Mouse (Mus musculus): ENCODE results near the gene Icmt. TPM values are rescaled to one million over a fixed set of nuclear protein-coding genes. Genes with fewer than 3 reads are reported as not detected.

The Icmt gene
- total RNA-seq (2023) = 10 to 100 TPM; 35.4 to 40.8 TPM

DNA sequence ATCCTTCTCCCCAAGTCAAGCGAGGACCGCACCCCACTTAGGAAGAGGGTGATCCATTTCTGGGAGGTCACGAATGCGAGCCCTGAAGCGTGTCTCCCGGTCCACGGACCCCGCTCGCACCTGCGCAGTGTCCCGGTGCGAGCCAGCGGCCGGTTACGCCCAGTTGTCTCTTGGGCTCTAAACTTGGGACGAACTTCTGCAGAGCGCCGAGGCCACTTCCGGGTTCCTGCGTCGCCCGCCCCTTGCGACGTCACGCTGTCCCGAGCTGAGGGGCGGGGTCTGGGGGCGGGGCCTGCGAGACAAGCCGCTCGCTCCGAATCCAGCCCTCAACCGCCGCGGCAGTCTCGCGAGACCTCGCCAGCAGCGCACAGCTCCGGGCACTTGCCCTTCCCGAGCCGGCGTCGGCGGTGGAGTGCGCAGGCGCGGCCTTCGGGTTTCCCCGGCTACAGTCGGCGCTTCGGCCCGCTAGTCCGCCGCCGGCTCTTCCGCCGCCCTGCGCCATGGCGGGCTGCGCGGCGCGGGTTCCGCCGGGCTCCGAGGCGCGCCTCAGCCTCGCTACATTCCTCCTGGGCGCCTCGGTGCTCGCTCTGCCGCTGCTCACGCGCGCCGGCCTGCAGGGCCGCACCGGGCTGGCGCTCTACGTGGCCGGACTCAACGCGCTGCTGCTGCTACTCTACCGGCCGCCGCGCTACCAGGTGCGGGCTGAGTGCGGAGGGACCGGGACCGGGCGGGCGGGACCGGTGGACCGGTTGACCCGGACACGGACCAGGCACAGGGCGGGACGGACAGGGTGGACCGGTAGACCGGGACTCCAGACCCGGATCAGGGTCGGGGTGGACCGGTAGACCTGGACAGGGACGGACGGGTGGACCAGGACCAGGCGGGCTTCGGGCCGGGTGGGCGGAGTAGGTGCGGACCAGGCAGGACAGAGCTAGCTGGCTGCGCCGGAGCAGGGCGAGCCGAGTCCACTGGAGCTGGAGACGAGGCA, at the start of gene Icmt:
Gene Icmt, plus strand, starts transcription at position 354 of the 988 bp plus-strand sequence.

DNA sequence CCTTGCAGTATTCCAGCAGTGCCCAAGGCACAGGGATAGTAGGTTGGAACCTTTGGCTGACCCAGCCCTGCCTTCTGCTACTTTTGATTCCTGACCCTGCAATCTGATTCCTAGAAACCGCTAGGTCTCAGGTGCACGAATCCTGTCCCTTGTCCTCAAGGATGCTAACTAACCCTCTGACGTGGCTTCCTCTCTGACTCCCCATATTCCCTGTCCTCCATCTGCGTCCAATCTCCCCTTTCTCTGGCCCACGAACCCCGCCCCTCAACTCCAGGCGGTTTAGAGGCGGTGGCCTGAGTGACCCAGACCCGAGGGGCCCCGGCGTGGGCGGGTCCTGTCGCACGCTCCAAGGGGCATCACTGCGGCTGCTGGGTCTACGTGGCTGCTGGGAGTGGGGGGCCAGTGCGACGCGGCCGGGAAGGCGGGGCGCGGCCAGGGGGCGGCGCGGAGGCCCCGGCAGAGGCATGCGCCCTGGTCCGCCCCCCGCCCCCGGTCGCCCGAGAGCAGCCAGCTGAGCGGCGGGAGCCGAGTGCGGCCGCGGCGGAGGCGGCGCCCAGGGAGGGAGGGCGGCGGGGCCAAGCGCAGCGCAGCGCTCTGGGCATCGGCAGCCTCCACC, 23.3 kb upstream of the Icmt start, which contains the start of gene Gpr153:
Gene Gpr153, plus strand, starts transcription at position 612 of the 616 bp plus-strand sequence.

DNA sequence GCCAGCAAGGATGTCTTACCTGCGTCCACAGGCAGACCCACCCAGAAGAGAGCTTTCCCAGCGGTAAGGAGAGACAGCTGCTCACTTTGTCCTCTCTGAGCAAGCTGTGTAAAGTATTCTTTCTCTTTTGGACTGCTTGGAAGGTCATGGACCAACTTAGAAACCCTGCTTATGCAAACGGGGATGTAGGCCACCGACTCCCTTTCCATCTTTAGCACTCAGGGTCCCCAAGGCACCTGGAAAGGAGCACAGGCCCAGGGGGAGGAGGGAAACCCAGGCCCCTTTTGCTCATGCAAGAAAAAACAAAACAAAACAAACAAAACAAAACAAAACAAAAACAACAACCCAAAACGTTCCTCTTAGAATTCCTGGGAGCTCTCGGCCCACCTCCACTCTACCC, 5.5 kb upstream of the Icmt start, which contains the start of gene Hes3:
Gene Hes3, minus strand, starts transcription at position 101 of the 400 bp plus-strand sequence.

DNA sequence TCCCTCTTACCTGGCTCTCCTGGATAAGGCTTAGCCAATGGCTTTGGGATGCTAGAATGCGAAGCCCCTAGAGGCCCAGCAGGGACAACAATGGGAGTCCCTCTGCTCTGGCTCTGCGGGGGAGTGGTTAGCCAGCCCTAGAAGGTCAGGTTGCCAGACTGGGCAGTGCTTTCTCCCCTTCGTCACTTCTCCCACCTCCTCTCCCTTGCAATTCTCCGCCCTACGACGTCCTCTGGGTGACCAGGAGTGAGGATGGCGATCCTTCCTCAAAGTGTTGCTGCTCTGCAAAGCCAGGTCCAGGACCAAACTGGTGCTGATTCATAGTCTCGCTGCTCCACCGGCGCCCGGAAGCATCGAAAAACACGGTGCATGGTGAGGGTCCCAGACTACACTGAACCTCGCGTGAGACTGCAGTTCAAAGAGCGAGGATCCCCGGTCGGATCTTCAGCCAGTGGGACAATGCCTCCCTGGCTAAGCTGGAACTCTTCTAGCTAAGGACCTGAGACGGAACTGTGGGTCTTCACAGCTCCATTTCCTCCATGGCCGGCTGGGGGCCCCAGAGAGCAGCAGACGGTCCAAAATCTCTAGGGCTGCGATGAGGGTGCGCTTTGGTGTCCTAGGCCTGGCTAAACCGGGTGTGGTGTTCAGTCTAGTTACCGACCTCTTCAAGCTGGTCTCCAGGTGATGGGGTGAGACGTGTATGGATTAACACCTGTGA, 21.6 kb downstream of the Icmt start, which contains the start of gene Rnf207:
Gene Rnf207, minus strand, starts transcription at position 477 of the 718 bp plus-strand sequence.

DNA sequence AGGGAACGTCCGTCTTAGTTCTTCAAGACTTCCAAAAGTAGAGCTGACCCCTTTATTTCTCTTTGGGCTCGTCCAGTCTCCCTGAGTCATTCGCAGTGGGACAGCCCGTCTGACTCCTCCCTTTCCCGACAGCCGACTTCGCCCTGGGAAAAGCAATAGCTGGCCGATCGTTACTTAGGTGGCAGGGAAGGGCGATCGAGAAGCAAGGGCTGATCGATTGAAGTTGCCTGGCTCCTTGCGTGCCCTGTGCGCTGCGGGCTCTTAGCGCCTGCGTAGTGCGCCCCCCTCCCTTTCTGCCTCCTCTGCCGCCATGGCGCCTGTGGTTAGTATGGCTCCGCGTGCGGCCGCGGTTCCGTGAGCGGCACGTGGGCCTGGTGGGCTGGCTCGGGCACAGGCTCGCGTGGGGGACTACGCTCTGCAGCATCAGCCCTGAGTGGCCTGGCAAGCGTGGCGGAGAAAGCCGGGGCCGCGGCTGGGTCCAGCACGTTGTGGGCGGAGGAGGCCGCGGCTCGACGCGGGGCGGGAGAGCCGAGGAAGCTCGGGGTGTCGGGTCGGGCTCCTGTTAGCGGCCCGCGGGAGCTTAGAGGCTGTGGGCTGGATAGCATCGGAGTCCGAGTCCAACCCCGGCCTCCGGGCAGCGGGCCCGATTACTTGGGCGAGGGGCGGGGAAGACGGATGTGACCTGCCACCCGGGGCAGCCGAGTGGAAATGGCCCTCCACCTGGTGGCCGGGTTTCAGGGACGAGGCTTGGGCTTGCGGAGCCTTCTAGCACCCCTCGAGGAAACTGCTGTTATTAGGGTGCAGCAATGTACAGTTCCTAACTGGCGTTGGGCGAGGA, 28.8 kb downstream of the Icmt start, which contains the start of gene Rpl22:
Gene Rpl22, plus strand, starts transcription at position 169 of the 838 bp plus-strand sequence.

DNA sequence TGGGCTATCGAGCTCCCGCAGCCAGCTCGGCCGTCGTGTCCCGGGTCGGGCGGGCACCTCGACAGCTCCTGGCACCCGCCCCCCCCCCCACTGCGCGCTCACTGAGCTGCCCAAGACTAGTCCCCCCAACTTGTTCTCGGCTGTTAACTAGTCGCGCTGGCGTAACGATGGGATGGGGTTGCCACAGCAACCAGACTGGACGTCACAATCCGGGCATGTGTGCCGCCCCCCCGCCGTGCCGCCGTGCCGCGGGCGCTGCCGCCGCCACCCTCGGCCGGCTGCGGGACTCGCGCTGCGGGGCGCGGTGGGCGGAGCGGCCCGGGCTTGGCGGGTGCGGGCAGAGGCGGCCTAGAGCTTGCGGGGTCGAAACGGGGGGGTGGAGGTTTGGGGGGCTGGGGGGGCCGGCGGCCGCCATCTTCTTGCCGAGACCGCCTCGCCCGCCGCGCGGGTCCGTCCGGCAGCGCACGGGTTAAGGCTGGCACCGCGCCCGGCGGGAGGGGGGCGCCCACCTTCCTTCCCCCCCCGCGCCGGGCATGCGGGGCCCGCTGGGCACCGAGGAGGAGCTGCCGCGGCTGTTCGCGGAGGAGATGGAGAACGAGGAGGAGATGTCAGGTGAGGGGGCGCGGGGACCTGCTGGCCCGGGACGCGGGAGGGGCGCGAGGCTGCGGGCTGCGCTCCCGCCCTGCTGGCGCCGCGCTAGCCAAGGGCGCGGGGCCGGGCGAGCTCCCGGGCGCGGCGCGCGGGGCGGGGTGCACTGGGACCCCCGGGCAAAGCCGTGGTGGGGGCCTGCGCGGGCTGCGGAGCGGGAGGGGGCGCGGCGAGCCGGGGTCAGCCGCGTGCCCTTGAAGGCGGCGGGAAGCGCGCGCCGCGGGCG, 41.6 kb downstream of the Icmt start, which contains the start of gene Chd5:
Gene Chd5, plus strand, starts transcription at position 233 of the 874 bp plus-strand sequence.

Other genes with a start within 250 kb of the Icmt start
- 1 to 10 TPM; 2.6 to 5.9 TPM for gene Plekhg5, start 224.7 kb upstream of the Icmt start, total RNA-seq (2023)
- under 1 TPM in 1 of 2 experiments, not detected in 1; 0.32 TPM for gene Tnfrsf25, start 181.3 kb upstream of the Icmt start, total RNA-seq (2023)
- 1 to 10 TPM; 1.3 to 1.6 TPM for gene Espn, start 144.9 kb upstream of the Icmt start, total RNA-seq (2023)
- not detected for gene Hes2, start 138.4 kb upstream of the Icmt start, total RNA-seq (2023)
- gene Acot7, start 119.1 kb upstream of the Icmt start, total RNA-seq (2023) = 1 to 10 TPM; 3.8 to 5.5 TPM
- not detected for gene Gpr153, start 23.0 kb upstream of the Icmt start, total RNA-seq (2023)
- gene Hes3, start 5.6 kb upstream of the Icmt start, total RNA-seq (2023) = not detected
- gene Rnf207, start 21.8 kb downstream of the Icmt start, total RNA-seq (2023) = not detected
- 100 to 1,000 TPM; 825 to 862 TPM for gene Rpl22, start 28.5 kb downstream of the Icmt start, total RNA-seq (2023)
- gene Chd5, start 41.4 kb downstream of the Icmt start, total RNA-seq (2023) = under 1 TPM in 1 of 2 experiments, not detected in 1; 0.09 TPM
- 1 to 10 TPM; 3.5 to 7.1 TPM for gene Nphp4, start 179.5 kb downstream of the Icmt start, total RNA-seq (2023)
- gene Kcnab2, start 180.6 kb downstream of the Icmt start, total RNA-seq (2023) = 10 to 100 TPM; 88.4 to 94.7 TPM

Data from B cell, adult 67 days (primary cell).